Mouse (Mus musculus): ENCODE results near the gene Gm28043.

DNA sequence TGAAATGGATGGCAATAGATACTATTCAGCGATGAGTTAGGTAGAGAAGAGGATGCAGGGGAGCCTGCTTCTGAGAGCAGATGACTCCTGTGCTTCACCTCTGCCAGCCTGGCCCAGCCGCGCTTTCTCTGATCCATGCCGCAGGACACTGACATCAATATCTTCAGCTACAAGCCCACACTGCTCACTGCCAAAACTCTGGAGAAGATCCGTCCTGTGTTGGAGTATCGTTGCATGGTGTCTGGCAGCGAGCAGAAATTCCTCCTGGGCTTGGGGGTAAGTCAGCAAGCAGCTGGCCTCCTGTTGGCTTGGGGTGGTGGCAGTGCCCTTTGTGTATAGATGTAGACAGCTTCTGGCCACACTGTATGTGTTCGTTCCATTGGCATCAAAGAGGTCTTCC is 82.3 kb downstream of the Gm28043 start:
- TF ChIP-seq CTCF (IDR thresholded peaks at IDR 0.05; ENCODE audit: extremely low read depth, insufficient read depth, low read length) (no peak), POLR2A (IDR thresholded peaks at IDR 0.05; ENCODE audit: extremely low read depth, insufficient read depth, low read length) (no peak)

Data from cortical plate, adult 2 months (tissue).